Mouse (Mus musculus) small intestine, adult 2 months (tissue): ENCODE measurements around the gene Clca4a.

Experiments
- CTCF ChIP-seq: fragments of 200-500 bp; IDR thresholded peaks from 2 replicates; pipeline ENCODE4 v1.5.1; 2012; ENCODE audit warnings: low read depth, mild to moderate bottlenecking, control low read depth, inconsistent platforms, low read length, moderate library complexity, mixed read lengths; ENCODE audit not compliant: insufficient replicate concordance, insufficient read length; ENCODE audit errors: extremely low read depth
- POLR2A ChIP-seq: fragments of 200-500 bp; IDR thresholded peaks from 2 replicates; pipeline ENCODE4 v1.6.1; 2012; ENCODE audit warnings: low read depth, mild to moderate bottlenecking, control low read depth, inconsistent platforms, low read length, moderate library complexity

- no peak for TF ChIP-seq CTCF
- TF ChIP-seq POLR2A: no peak
Observed at GRCm38 (mm10) chr3:144980551-144980950, 5.7 kb upstream of the Clca4a start.
